Mouse (Mus musculus): ENCODE results near the gene Canx. TPM values are rescaled to one million over a fixed set of nuclear protein-coding genes. Genes with fewer than 3 reads are reported as not detected.

Canx gene
- polyA plus RNA-seq, 1 experiment from 2014 or later = 334 TPM

- WGBS = 97% methylated on average over 4 of the region's 4 CpGs
- Histone ChIP-seq H3K4me3 (no peak overlapping the region), H3K36me3 (peaks cover 99% of the 10 kb centered on the region), H3K4me1 (no peaks in the 10 kb centered on the region), H3K27ac (no peak overlapping the region), H3K27me3 (ENCODE audit: low read depth, poor library complexity, severe bottlenecking) (no peaks in the 10 kb centered on the region), H3K9me3 (replicated peaks) (no peaks in the 10 kb centered on the region)
- no peak for DNase-seq (ENCODE audit: low spot score)
Observed at GRCm38 (mm10) chr11:50262020-50262419, 63.5 kb downstream of the Canx start.

GRCm38 (mm10) chr11:50258310-50258709, 67.2 kb downstream of the Canx start:
- Histone ChIP-seq H3K4me1 (peaks cover 2% of the 10 kb centered on the region), H3K4me3 (no peak overlapping the region), H3K27ac (no peak overlapping the region), H3K27me3 (ENCODE audit: low read depth, poor library complexity, severe bottlenecking) (no peaks in the 10 kb centered on the region), H3K9me3 (replicated peaks) (no peaks in the 10 kb centered on the region), H3K36me3 (peaks cover 84% of the 10 kb centered on the region)
- 86% methylated on average over 7 of the region's 7 CpGs for whole genome bisulfite sequencing
- DNase-seq (ENCODE audit: low spot score) = no peak

DNA sequence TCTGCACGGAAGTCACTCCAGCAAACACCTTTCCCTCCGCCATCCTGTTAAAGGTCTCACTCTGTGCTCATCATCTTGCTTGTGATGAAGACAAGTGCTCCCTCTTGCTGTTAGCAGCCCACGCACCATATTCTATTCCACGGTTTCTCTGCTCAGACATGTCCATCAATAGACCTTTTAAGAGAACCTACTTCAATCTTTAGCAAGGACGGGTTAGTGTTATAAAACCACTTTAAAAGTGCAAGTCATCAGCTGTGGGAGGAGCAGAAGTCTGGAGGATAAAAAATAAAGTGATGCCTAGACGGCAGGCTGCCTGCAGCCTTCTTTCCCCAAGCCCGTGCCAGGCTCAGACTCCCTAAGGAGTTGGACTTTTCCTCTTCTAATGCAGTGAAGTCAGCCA, 68.9 kb downstream of the Canx start:
- WGBS = 92% methylated on average over 7 of the region's 7 CpGs
- Histone ChIP-seq H3K27ac (no peak overlapping the region), H3K4me3 (no peak overlapping the region), H3K9me3 (replicated peaks) (no peaks in the 10 kb centered on the region), H3K27me3 (ENCODE audit: low read depth, poor library complexity, severe bottlenecking) (no peaks in the 10 kb centered on the region), H3K36me3 (peaks cover 67% of the 10 kb centered on the region), H3K4me1 (peaks cover 16% of the 10 kb centered on the region)
- no peak for DNase-seq (ENCODE audit: low spot score)

DNA sequence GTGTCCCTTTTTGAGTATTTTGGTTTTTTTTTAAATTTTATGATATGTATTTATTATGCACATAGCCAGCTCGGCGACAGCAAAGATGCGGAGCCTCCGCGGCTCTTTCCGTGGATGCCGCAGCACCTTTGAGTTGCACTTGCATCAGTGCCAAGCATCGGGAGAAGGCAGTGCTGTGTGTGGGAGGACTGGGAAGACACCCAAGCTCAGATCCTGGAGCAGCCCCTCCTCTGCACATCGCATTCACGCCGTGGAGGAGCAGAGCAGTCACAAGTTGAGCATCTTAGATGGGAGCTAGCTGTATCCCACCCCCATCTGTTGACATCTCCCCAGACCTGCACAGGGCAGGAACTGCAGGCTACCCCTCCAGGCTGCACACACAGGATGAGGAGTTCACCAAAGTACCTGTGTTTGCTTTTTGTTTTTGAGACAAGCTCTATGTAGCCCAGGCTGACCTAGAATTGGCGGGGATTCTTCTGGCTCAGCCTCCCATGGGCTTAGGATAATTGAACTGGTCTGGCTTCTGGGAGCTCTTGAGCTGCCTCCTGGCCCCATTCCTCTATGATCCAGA, 71.4 kb downstream of the Canx start:
- no peak for DNase-seq (ENCODE audit: low spot score)
- Histone ChIP-seq H3K27me3 (ENCODE audit: low read depth, poor library complexity, severe bottlenecking) (no peaks in the 10 kb centered on the region), H3K4me1 (peaks cover 16% of the 10 kb centered on the region), H3K4me3 (no peak overlapping the region), H3K36me3 (peaks cover 42% of the 10 kb centered on the region), H3K9me3 (replicated peaks) (no peaks in the 10 kb centered on the region), H3K27ac (no peak overlapping the region)
- WGBS = 81% methylated on average over 12 of the region's 12 CpGs

- Histone ChIP-seq H3K27ac (no peak overlapping the region), H3K9me3 (replicated peaks) (no peaks in the 10 kb centered on the region), H3K27me3 (ENCODE audit: low read depth, poor library complexity, severe bottlenecking) (no peaks in the 10 kb centered on the region), H3K4me1 (peaks cover 16% of the 10 kb centered on the region), H3K4me3 (no peak overlapping the region), H3K36me3 (peaks cover 35% of the 10 kb centered on the region)
- 75% methylated on average over 1 of the region's 1 CpGs for WGBS
- DNase-seq (ENCODE audit: low spot score) = no peak
Observed at GRCm38 (mm10) chr11:50253393-50253792, 72.1 kb downstream of the Canx start.

DNA sequence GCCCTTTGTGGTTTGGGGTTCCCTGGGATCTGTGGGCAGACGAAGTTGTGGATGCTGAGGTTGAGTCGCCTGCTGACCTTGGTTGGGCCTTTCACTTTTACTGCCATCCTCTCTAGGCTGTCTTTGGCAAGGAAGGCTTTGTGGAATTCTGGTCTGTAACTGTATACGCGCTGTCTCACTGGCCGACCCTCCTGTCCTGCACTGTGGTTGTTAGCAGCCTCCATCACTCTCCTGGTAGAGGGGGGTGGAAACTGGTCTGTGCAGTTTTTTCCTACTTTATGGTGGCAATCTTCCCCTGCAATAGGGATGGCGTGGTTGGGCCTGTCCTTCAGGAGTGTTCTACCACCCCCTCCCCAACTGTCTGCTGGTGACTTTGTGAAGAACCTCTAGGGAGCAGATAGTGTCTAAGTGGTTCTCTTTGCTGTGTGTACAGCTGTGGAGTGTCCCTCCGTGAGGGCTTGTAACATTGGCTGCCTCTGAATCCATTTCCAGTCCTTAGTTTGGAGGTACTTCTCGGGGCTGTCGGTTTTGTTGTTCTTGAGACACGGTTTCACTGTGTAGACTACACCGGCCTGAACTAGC, 72.7 kb downstream of the Canx start:
- WGBS = 58% methylated on average over 11 of the region's 11 CpGs
- Histone ChIP-seq H3K27me3 (ENCODE audit: low read depth, poor library complexity, severe bottlenecking) (no peaks in the 10 kb centered on the region), H3K36me3 (peaks cover 28% of the 10 kb centered on the region), H3K27ac (peak overlapping the region; percentile 72), H3K4me3 (no peak overlapping the region), H3K4me1 (peaks cover 16% of the 10 kb centered on the region), H3K9me3 (replicated peaks) (no peaks in the 10 kb centered on the region)
- no peak for DNase-seq (ENCODE audit: low spot score)

GRCm38 (mm10) chr11:50252166-50252565, 73.3 kb downstream of the Canx start:
- WGBS = 37% methylated on average over 3 of the region's 3 CpGs
- H3K9me3 ChIP-seq (replicated peaks) = no peaks in the 10 kb centered on the region
- peaks cover 16% of the 10 kb centered on the region for H3K4me1 ChIP-seq
- H3K36me3 ChIP-seq = peaks cover 22% of the 10 kb centered on the region
- H3K27ac ChIP-seq = peak overlapping the region; percentile 72
- no peaks in the 10 kb centered on the region for H3K27me3 ChIP-seq (ENCODE audit: low read depth, poor library complexity, severe bottlenecking)
- DNase-seq (ENCODE audit: low spot score) = no peak
- no peak overlapping the region for H3K4me3 ChIP-seq

DNA sequence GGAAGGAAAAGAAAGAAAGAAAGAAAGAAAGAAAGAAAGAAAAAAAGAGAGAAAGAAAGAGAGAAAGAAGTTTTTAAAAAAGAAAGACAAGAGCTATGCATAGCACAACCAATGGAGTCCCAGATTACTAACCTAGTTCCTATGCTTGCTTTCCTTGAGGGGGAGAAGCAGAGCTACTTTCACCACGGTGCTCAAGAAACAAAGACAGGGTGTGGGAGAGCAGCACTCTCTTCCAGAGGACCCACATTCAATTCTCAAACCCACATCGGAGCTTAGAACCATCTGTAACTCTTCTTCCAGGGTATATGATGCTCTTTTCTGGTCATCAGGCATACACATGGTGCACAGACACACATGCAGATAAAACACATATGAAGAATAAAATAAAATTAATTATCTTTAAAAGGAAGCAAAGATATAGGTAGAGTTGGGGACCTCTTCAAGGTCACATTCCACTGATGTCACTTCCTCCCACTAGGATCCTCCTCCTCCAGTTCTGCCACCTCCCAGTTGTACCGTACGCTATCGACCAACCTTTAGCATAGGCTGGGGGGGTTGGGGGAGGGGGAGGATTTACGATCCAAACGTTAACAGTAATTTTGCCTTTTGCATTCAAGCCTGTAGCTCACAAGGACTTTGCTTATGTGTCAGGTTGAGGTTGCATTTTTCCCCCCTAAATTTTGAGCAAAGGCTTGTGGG, 76.9 kb downstream of the Canx start:
- Histone ChIP-seq H3K4me1 (peaks cover 16% of the 10 kb centered on the region), H3K27me3 (ENCODE audit: low read depth, poor library complexity, severe bottlenecking) (no peaks in the 10 kb centered on the region), H3K9me3 (replicated peaks) (no peaks in the 10 kb centered on the region), H3K36me3 (no peaks in the 10 kb centered on the region), H3K27ac (no peak overlapping the region), H3K4me3 (no peak overlapping the region)
- 85% methylated on average over 7 of the region's 7 CpGs for WGBS
- no peak for DNase-seq (ENCODE audit: low spot score)

DNA sequence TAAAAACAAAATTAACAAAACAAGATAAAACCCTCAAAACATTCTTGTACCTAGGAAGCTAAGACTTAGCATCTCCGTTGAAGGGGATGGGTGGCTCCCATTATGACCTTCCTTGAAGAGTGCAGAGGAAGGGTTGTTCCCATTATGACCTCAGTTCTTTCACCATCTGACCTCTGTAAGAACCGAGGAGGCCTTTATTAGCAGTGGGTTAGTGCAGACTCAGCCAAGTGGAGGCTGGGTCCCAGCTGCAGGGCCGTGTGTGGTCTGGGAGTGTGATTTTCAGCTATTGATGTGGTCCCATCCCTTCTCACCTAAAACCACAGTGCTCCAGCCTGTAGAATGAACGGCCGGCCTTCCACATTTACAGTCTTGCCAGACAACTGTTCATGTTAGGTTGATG, 80.2 kb downstream of the Canx start:
- no peak overlapping the region for H3K27ac ChIP-seq
- WGBS = 80% methylated on average over 5 of the region's 5 CpGs
- DNase-seq (ENCODE audit: low spot score) = no peak
- no peak overlapping the region for H3K4me3 ChIP-seq
- H3K36me3 ChIP-seq = no peaks in the 10 kb centered on the region
- no peaks in the 10 kb centered on the region for H3K27me3 ChIP-seq (ENCODE audit: low read depth, poor library complexity, severe bottlenecking)
- H3K9me3 ChIP-seq (replicated peaks) = no peaks in the 10 kb centered on the region
- H3K4me1 ChIP-seq = no peaks in the 10 kb centered on the region

MicroRNAs encoded within 50 kb of the gene (microRNA counts, 519-probe panel; counts per million panel counts)
- 4,238 counts per million, percentile 81 among the panel's probes with 10 or more counts for microRNA mmu-miR-804

Small RNAs within 50 kb of the gene (microRNA-seq; reads per million reads assigned to microRNA genes)
- gene Mir804 = not detected

Other genes starting within 250 kb of the Canx start
- gene Tbc1d9b, start 194.3 kb downstream of the Canx start, polyA plus RNA-seq (2016; fragmentation: Nextera tagmentation; extraction: Ambion mirVana) = 31.6 and 42.2 TPM in 2 replicates
- gene Mrnip, start 151.2 kb downstream of the Canx start, polyA plus RNA-seq (2016; fragmentation: Nextera tagmentation; extraction: Ambion mirVana) = 30.2 and 34.1 TPM in 2 replicates
- 111 and 137 TPM in 2 replicates for gene Sqstm1, start 114.8 kb downstream of the Canx start, polyA plus RNA-seq (2016; fragmentation: Nextera tagmentation; extraction: Ambion mirVana)
- gene Mgat4b, start 114.8 kb downstream of the Canx start, polyA plus RNA-seq (2016; fragmentation: Nextera tagmentation; extraction: Ambion mirVana) = 27.7 and 28.6 TPM in 2 replicates
- gene Ltc4s, start 87.1 kb downstream of the Canx start, polyA plus RNA-seq (2016; fragmentation: Nextera tagmentation; extraction: Ambion mirVana) = 0.55 and 0.90 TPM in 2 replicates
- 7.3 and 7.7 TPM in 2 replicates for gene Maml1, start 33.4 kb downstream of the Canx start, polyA plus RNA-seq (2016; fragmentation: Nextera tagmentation; extraction: Ambion mirVana)
- gene Cby3, start 28.8 kb upstream of the Canx start, polyA plus RNA-seq (2016; fragmentation: Nextera tagmentation; extraction: Ambion mirVana) = 0.43 TPM in 1 of 2 replicates, not detected in the other
- 586 and 668 TPM in 2 replicates for gene Hnrnph1, start 51.3 kb upstream of the Canx start, polyA plus RNA-seq (2016; fragmentation: Nextera tagmentation; extraction: Ambion mirVana)
- 22.5 and 22.6 TPM in 2 replicates for gene Rufy1, start 105.5 kb upstream of the Canx start, polyA plus RNA-seq (2016; fragmentation: Nextera tagmentation; extraction: Ambion mirVana)